Mouse (Mus musculus): ENCODE data around the gene Dlgap4.

DNA sequence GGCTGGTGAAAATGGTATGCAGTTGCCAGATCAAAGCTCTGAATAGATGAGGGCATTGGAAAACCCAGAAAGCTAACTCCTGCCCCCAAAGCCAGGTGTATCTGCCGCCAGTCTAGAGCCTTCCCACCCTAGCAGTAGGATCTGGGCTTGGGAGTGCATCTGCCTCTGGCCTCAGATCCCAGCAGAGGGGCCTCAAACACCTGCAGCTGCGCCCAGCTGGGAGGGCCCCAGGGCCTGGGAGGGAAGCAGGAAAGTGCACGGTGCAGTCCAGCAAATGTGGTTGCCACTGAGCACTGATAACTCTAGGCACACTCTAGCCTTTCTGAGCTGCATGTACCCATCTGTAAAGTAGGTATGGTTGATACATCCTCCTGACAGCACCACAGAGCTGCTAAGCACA is 129.7 kb downstream of the Dlgap4 start:
- TF ChIP-seq CTCF (IDR thresholded peaks at IDR 0.05) (no peak), POLR2A (IDR thresholded peaks at IDR 0.05; ENCODE audit: insufficient read depth, low read depth, low read length) (no peak), EP300 (IDR thresholded peaks at IDR 0.05; ENCODE audit: insufficient read depth, low read depth, low read length) (no peak)
